Mouse (Mus musculus) heart, adult 2 months (tissue): ENCODE results near the gene Trim46.

Experiments used
- CTCF ChIP-seq: fragments of 200-600 bp; IDR thresholded peaks from 2 replicates; pipeline ENCODE4 v1.8.1; 2022; ENCODE audit warnings: antibody characterized with exemption, mild to moderate bottlenecking, moderate library complexity
- EP300 ChIP-seq: fragments of 200-500 bp; IDR thresholded peaks from 2 replicates; pipeline ENCODE4 v1.6.1; 2011; ENCODE audit warnings: low read depth, low read length, control low read depth; ENCODE audit not compliant: insufficient read depth

DNA sequence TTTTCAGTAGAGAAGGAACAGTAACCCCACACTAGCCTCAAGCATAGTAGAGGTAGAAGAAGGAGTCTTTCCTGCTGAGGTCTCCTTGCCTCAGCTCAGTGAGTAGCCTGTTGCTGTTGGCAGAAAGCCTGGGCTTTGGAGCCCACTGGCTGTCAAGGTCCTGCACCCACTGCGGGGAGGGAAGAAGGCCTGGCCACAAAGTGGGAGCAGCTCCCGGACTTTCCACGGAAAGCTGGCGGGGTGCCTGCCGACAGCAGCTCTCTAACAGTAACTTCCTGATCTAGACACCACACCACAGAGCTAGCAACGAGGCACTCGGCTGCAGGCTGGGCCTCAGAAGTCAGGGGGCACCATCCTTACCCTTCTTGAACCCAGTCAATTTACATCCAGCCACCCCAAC lies 35.4 kb downstream of the Trim46 start:
- TF ChIP-seq EP300 (no peak), CTCF (no peak)
